Mouse (Mus musculus): ENCODE measurements around the gene Ociad1. TPM values are rescaled to one million over a fixed set of nuclear protein-coding genes. Genes with fewer than 3 reads are reported as not detected.

Ociad1 gene
- polyA plus RNA-seq, 1 experiment from 2014 or later = 170 TPM

DNA sequence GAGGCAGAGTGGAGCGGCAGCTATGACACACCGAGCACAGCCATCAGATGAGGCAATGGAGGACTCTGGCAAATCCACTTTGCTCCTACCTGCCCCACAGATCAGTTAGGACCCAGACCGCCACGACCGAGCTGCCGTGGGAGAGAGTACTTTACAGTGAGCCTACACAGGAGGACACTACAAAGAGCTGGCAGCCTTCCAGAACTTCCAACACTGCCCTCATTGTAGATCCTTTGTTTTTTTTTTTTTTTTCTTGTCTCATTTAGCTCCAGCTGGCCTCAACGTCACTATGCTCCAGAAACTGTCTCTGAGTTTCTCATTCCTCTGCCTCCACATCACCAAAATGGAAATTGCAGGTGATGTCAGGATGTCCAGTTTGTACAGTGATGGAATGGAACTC, 60.9 kb downstream of the Ociad1 start:
- Histone ChIP-seq H3K4me3 (ENCODE audit: low read depth, low read length) (no peak overlapping the region), H3K36me3 (ENCODE audit: control insufficient read depth, insufficient read depth, low read length) (no peaks in the 10 kb centered on the region), H3K27me3 (replicated peaks; ENCODE audit: control insufficient read depth, insufficient read depth, low read length) (no peaks in the 10 kb centered on the region), H3K27ac (ENCODE audit: low read depth, low read length) (no peak overlapping the region), H3K4me1 (replicated peaks; ENCODE audit: control insufficient read depth, insufficient read depth, low read length) (peaks cover 19% of the 10 kb centered on the region), H3K9ac (ENCODE audit: low read depth, low read length) (no peak overlapping the region), H3K9me3 (ENCODE audit: control insufficient read depth, low read length) (no peaks in the 10 kb centered on the region), H3K4me2 (no peak overlapping the region)
- DNase-seq (ENCODE audit: low spot score) = no peak
- no peak for ATAC-seq (replicated peaks; ENCODE audit: low FRiP score)
- 72% methylated on average over 7 of the region's 7 CpGs for WGBS

DNA sequence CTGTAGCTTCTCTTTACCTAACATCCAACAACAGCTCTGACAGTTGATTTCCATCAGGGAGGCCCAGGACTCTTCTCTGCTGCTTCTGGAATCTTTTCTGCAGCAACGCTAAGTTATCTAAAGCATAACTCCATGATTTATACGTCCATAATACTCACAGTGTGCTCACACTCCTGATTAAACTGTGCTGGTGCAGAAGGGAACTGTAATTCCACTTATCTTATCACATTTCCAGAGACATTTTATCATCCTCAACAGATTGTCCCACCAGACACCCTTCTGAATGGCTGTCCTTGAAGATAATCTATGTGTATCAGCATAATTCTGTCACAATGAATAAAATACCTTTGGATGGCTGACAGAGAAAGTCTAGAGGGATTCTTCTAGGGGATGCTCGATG, 61.4 kb downstream of the Ociad1 start:
- Histone ChIP-seq H3K36me3 (ENCODE audit: control insufficient read depth, insufficient read depth, low read length) (no peaks in the 10 kb centered on the region), H3K4me2 (no peak overlapping the region), H3K4me3 (ENCODE audit: low read depth, low read length) (no peak overlapping the region), H3K27me3 (replicated peaks; ENCODE audit: control insufficient read depth, insufficient read depth, low read length) (no peaks in the 10 kb centered on the region), H3K27ac (ENCODE audit: low read depth, low read length) (no peak overlapping the region), H3K4me1 (replicated peaks; ENCODE audit: control insufficient read depth, insufficient read depth, low read length) (peaks cover 19% of the 10 kb centered on the region), H3K9me3 (ENCODE audit: control insufficient read depth, low read length) (no peaks in the 10 kb centered on the region), H3K9ac (ENCODE audit: low read depth, low read length) (no peak overlapping the region)
- 36% methylated on average over 3 of the region's 3 CpGs for WGBS
- DNase-seq (ENCODE audit: low spot score) = no peak
- peak; percentile 59 for ATAC-seq (replicated peaks; ENCODE audit: low FRiP score)

DNA sequence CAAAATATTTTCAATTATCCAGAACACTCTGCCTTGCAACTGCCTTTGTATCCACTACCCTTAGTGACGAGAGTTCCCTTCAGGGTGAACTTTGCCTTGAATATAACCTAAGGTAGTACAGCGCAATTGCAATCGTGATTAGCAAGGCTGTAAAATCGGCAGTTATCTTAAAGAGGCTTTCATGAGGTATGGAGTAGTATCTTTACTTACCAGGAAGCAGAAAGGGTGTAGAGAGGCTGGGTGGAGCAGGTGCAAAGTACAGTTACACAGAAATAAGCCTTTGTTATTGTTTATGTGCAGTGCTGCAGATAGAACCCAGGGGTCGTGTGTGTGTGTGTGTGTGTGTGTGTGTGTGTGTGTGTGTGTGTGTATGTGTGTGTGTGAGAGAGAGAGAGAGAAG, 62.8 kb downstream of the Ociad1 start:
- 50% methylated on average over 5 of the region's 5 CpGs for WGBS
- DNase-seq (ENCODE audit: low spot score) (no peak), ATAC-seq (replicated peaks; ENCODE audit: low FRiP score) (peak; percentile 91)
- no peak overlapping the region for H3K4me2 ChIP-seq
- peaks cover 26% of the 10 kb centered on the region for H3K4me1 ChIP-seq (replicated peaks; ENCODE audit: control insufficient read depth, insufficient read depth, low read length)
- no peak overlapping the region for H3K27ac ChIP-seq (ENCODE audit: low read depth, low read length)
- no peak overlapping the region for H3K9ac ChIP-seq (ENCODE audit: low read depth, low read length)
- no peaks in the 10 kb centered on the region for H3K9me3 ChIP-seq (ENCODE audit: control insufficient read depth, low read length)
- no peaks in the 10 kb centered on the region for H3K27me3 ChIP-seq (replicated peaks; ENCODE audit: control insufficient read depth, insufficient read depth, low read length)
- H3K36me3 ChIP-seq (ENCODE audit: control insufficient read depth, insufficient read depth, low read length) = no peaks in the 10 kb centered on the region
- H3K4me3 ChIP-seq (ENCODE audit: low read depth, low read length) = no peak overlapping the region

DNA sequence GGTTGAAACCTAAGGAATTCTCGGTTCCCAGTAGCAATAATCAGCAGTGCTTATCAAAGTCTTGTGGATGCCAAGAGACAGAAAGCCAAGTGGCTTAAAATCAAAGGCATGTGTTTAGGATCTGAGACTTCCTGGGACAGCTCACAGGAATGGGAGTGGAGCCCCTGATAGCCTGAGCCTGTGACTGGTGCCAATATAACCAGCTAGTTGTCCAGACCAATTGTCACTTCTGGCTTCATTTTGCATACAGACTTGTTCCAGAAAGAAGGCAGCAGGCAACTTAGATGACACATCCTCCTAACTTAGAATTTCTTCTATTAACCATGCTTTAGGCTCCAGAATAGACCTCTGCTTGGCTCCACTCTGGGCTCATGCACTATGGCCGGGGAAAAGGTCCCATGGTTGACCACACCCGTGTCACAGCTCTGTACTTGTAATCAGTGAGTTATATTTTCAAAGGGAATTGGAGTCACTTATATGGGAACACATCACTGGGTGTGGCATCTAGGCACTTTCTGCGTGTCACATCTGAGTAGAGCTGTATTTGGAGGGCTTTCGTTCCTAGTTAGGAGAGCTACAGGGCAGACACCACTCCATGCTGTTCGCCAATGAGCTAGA, 66.7 kb downstream of the Ociad1 start:
- H3K4me2 ChIP-seq = peak overlapping the region; percentile 19
- H3K9me3 ChIP-seq (ENCODE audit: control insufficient read depth, low read length) = no peaks in the 10 kb centered on the region
- H3K27ac ChIP-seq (ENCODE audit: low read depth, low read length) = no peak overlapping the region
- H3K4me1 ChIP-seq (replicated peaks; ENCODE audit: control insufficient read depth, insufficient read depth, low read length) = peaks cover 25% of the 10 kb centered on the region
- no peak overlapping the region for H3K9ac ChIP-seq (ENCODE audit: low read depth, low read length)
- H3K36me3 ChIP-seq (ENCODE audit: control insufficient read depth, insufficient read depth, low read length) = no peaks in the 10 kb centered on the region
- no peak for DNase-seq (ENCODE audit: low spot score)
- 75% methylated on average over 6 of the region's 6 CpGs for WGBS
- ATAC-seq (replicated peaks; ENCODE audit: low FRiP score) = no peak
- H3K4me3 ChIP-seq (ENCODE audit: low read depth, low read length) = no peak overlapping the region
- no peaks in the 10 kb centered on the region for H3K27me3 ChIP-seq (replicated peaks; ENCODE audit: control insufficient read depth, insufficient read depth, low read length)

DNA sequence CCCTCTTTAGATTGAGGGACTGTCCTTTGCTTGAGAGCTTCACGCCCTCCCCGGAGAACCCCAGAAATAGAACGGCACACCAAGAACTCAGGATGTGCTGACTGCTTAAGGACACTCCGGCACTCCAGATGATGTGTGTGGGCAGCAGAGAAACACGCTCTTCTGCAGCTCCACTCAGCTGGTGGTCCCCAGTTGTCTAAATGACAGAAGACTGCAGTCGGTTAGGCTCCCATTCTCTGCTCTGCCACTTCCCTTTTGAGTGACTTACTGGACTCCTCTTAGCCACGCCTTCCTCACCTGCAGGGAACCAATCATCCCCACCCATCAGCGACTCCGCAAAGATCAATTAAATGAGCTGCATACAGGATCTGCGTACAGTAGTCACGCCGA, 67.2 kb downstream of the Ociad1 start:
- Histone ChIP-seq H3K36me3 (ENCODE audit: control insufficient read depth, insufficient read depth, low read length) (no peaks in the 10 kb centered on the region), H3K4me1 (replicated peaks; ENCODE audit: control insufficient read depth, insufficient read depth, low read length) (peaks cover 25% of the 10 kb centered on the region), H3K9me3 (ENCODE audit: control insufficient read depth, low read length) (no peaks in the 10 kb centered on the region), H3K27me3 (replicated peaks; ENCODE audit: control insufficient read depth, insufficient read depth, low read length) (no peaks in the 10 kb centered on the region), H3K9ac (ENCODE audit: low read depth, low read length) (no peak overlapping the region), H3K27ac (ENCODE audit: low read depth, low read length) (no peak overlapping the region), H3K4me2 (peak overlapping the region; percentile 19), H3K4me3 (ENCODE audit: low read depth, low read length) (no peak overlapping the region)
- 28% methylated on average over 12 of the region's 12 CpGs for WGBS
- ATAC-seq (replicated peaks; ENCODE audit: low FRiP score) (no peak), DNase-seq (ENCODE audit: low spot score) (no peak)

DNA sequence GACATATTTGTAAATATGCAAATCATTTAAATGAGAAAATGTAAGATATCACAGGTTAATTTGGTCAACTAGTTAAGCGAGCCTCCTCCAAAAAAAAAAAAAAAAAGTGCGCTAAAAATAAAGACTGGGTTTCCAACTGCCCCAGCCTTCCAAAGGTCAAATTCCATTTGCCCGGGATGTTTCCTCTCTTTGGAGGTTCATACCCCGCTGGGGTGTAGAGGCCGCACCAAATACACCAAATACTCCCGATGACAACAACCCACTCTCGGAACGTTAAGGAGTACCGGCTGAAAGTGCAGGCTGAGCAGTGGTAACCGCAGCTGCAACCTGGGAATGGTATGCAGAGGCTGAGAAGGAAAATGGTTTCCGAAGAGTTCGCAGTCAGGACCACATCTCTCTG, 67.7 kb downstream of the Ociad1 start:
- H3K27ac ChIP-seq (ENCODE audit: low read depth, low read length) = no peak overlapping the region
- no peaks in the 10 kb centered on the region for H3K9me3 ChIP-seq (ENCODE audit: control insufficient read depth, low read length)
- 32% methylated on average over 12 of the region's 12 CpGs for WGBS
- H3K9ac ChIP-seq (ENCODE audit: low read depth, low read length) = no peak overlapping the region
- peaks cover 20% of the 10 kb centered on the region for H3K4me1 ChIP-seq (replicated peaks; ENCODE audit: control insufficient read depth, insufficient read depth, low read length)
- no peaks in the 10 kb centered on the region for H3K27me3 ChIP-seq (replicated peaks; ENCODE audit: control insufficient read depth, insufficient read depth, low read length)
- peak overlapping the region; percentile 19 for H3K4me2 ChIP-seq
- ATAC-seq (replicated peaks; ENCODE audit: low FRiP score) (no peak), DNase-seq (ENCODE audit: low spot score) (no peak)
- no peak overlapping the region for H3K4me3 ChIP-seq (ENCODE audit: low read depth, low read length)
- H3K36me3 ChIP-seq (ENCODE audit: control insufficient read depth, insufficient read depth, low read length) = no peaks in the 10 kb centered on the region

DNA sequence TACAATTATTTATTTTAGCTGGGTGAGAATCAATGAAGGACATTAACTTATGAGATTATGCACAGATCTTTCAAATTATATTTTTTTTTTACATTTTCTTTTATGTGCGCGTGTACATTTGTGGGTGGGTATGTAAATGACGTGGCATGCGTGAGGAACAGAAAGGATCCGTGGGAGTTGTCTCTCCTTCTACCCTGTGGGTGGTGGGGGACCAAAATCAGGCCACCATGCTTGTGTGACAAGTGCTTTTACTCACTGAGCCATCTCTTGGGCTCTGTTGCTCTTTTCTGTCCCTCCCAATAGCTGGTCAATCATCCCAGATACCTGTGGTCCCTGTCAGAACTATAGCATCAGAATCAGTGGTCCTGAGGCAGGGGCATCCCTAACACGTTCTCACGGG, 69.8 kb downstream of the Ociad1 start:
- ATAC-seq (replicated peaks; ENCODE audit: low FRiP score) = no peak
- no peak for DNase-seq (ENCODE audit: low spot score)
- 77% methylated on average over 7 of the region's 7 CpGs for WGBS
- H3K4me2 ChIP-seq = no peak overlapping the region
- no peaks in the 10 kb centered on the region for H3K36me3 ChIP-seq (ENCODE audit: control insufficient read depth, insufficient read depth, low read length)
- no peak overlapping the region for H3K4me3 ChIP-seq (ENCODE audit: low read depth, low read length)
- H3K27ac ChIP-seq (ENCODE audit: low read depth, low read length) = no peak overlapping the region
- no peaks in the 10 kb centered on the region for H3K9me3 ChIP-seq (ENCODE audit: control insufficient read depth, low read length)
- H3K4me1 ChIP-seq (replicated peaks; ENCODE audit: control insufficient read depth, insufficient read depth, low read length) = peaks cover 17% of the 10 kb centered on the region
- no peaks in the 10 kb centered on the region for H3K27me3 ChIP-seq (replicated peaks; ENCODE audit: control insufficient read depth, insufficient read depth, low read length)
- no peak overlapping the region for H3K9ac ChIP-seq (ENCODE audit: low read depth, low read length)

DNA sequence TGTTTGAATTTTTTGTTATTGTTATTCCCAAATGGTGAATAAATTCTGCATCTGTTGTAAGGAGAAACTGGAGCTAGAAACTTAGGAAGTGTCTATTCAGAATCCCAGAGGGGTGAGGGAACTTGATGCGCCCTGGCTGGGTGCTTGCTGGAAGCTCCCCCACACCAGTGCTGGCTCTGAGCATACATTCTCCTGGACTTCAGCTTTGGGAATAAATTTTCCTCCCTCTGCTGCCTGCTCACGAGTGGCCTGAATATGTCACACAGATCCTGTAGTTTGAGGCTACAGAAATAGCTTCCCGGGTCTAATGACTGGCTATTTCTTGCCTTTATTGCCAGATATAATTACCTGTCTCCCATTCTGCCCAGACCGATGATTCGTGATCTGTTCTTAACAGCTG, 70.2 kb downstream of the Ociad1 start:
- Histone ChIP-seq H3K36me3 (ENCODE audit: control insufficient read depth, insufficient read depth, low read length) (no peaks in the 10 kb centered on the region), H3K27me3 (replicated peaks; ENCODE audit: control insufficient read depth, insufficient read depth, low read length) (no peaks in the 10 kb centered on the region), H3K9me3 (ENCODE audit: control insufficient read depth, low read length) (no peaks in the 10 kb centered on the region), H3K27ac (ENCODE audit: low read depth, low read length) (no peak overlapping the region), H3K4me2 (no peak overlapping the region), H3K9ac (ENCODE audit: low read depth, low read length) (no peak overlapping the region), H3K4me3 (ENCODE audit: low read depth, low read length) (no peak overlapping the region), H3K4me1 (replicated peaks; ENCODE audit: control insufficient read depth, insufficient read depth, low read length) (peaks cover 17% of the 10 kb centered on the region)
- ATAC-seq (replicated peaks; ENCODE audit: low FRiP score) (no peak), DNase-seq (ENCODE audit: low spot score) (no peak)
- 85% methylated on average over 5 of the region's 5 CpGs for WGBS
